Mouse (Mus musculus): ENCODE results near the gene Asic2. TPM values are rescaled to one million over a fixed set of nuclear protein-coding genes. Genes with fewer than 3 reads are reported as not detected.

Asic2 gene
- total and polyA plus RNA-seq, 3 experiments: not detected

- H3K9ac ChIP-seq (ENCODE audit: control insufficient read depth, low read depth, low read length, poor library complexity, severe bottlenecking): no peak overlapping the region
- no peak overlapping the region for H3K4me3 ChIP-seq (ENCODE audit: control insufficient read depth in 1 of 2, insufficient read depth in 1 of 2, low read depth in 2 of 2, low read length in 2 of 2)
- no peak overlapping the region for H3K27ac ChIP-seq (ENCODE audit: control insufficient read depth, low read depth, low read length)
- no peaks in the 10 kb centered on the region for H3K27me3 ChIP-seq (ENCODE audit: control insufficient read depth in 1 of 2, insufficient read depth in 2 of 2, low read length in 2 of 2)
- no peak for DNase-seq (ENCODE audit: low read depth, low spot score)
- no peaks in the 10 kb centered on the region for H3K36me3 ChIP-seq (ENCODE audit: control insufficient read depth in 1 of 2, insufficient read depth in 2 of 2, low read length in 2 of 2)
- H3K4me1 ChIP-seq (ENCODE audit: control insufficient read depth in 1 of 2, insufficient read depth in 2 of 2, low read length in 2 of 2): no peaks in the 10 kb centered on the region
- TF ChIP-seq ZNF384 (IDR thresholded peaks at IDR 0.05; ENCODE audit: low read depth, low read length): no peak
- TF ChIP-seq MYB (IDR thresholded peaks at IDR 0.05; ENCODE audit: low read depth, low read length): no peak
- no peak for TF ChIP-seq MEF2A (IDR thresholded peaks at IDR 0.05; ENCODE audit: extremely low read depth, insufficient replicate concordance, low read depth, low read length, poor library complexity, severe bottlenecking)
- TF ChIP-seq RCOR1 (IDR thresholded peaks at IDR 0.05; ENCODE audit: low read depth, low read length): no peak
- TF ChIP-seq HCFC1 (IDR thresholded peaks at IDR 0.05; ENCODE audit: low read depth, low read length): no peak
- TF ChIP-seq GATA1 (IDR thresholded peaks at IDR 0.05; ENCODE audit: low read depth, low read length): no peak
- TF ChIP-seq MAZ (IDR thresholded peaks at IDR 0.05; ENCODE audit: low read depth, low read length): no peak
- TF ChIP-seq CHD2 (IDR thresholded peaks at IDR 0.05; ENCODE audit: low read length): no peak
- TF ChIP-seq NELFE (IDR thresholded peaks at IDR 0.05; ENCODE audit: low read depth, low read length): no peak
- TF ChIP-seq CHD1 (IDR thresholded peaks at IDR 0.05; ENCODE audit: low read depth, low read length): no peak
- no peaks in the 10 kb centered on the region for H3K9me3 ChIP-seq (replicated peaks; ENCODE audit: insufficient read depth, low read length)
- no peaks in the 10 kb centered on the region for H3K79me2 ChIP-seq (ENCODE audit: control insufficient read depth, insufficient read depth, low read length, poor library complexity)
These were observed 357.8 kb downstream of the Asic2 start for GRCm38 (mm10) chr11:81610506-81610905.

GRCm38 (mm10) chr11:81602971-81603370 is 365.3 kb downstream of the Asic2 start:
- DNase-seq (ENCODE audit: low read depth, low spot score): no peak
- H3K4me1 ChIP-seq (ENCODE audit: control insufficient read depth in 1 of 2, insufficient read depth in 2 of 2, low read length in 2 of 2): no peaks in the 10 kb centered on the region
- no peaks in the 10 kb centered on the region for H3K27me3 ChIP-seq (ENCODE audit: control insufficient read depth in 1 of 2, insufficient read depth in 2 of 2, low read length in 2 of 2)
- H3K36me3 ChIP-seq (ENCODE audit: control insufficient read depth in 1 of 2, insufficient read depth in 2 of 2, low read length in 2 of 2): no peaks in the 10 kb centered on the region
- no peak overlapping the region for H3K9ac ChIP-seq (ENCODE audit: control insufficient read depth, low read depth, low read length, poor library complexity, severe bottlenecking)
- no peak for TF ChIP-seq RAD21 (IDR thresholded peaks at IDR 0.05; ENCODE audit: low read depth, low read length)
- TF ChIP-seq TAL1 (IDR thresholded peaks at IDR 0.05; ENCODE audit: low read length): no peak
- no peak for TF ChIP-seq MYC (IDR thresholded peaks at IDR 0.05; ENCODE audit: low read depth, low read length)
- TF ChIP-seq MAZ (IDR thresholded peaks at IDR 0.05; ENCODE audit: low read depth, low read length): no peak
- TF ChIP-seq POLR2A (IDR thresholded peaks at IDR 0.05; ENCODE audit: control insufficient read depth in 1 of 2, insufficient read depth in 1 of 2, low read depth in 1 of 2, low read length in 2 of 2, poor library complexity in 1 of 2): no peak
- TF ChIP-seq GABPA (IDR thresholded peaks at IDR 0.05; ENCODE audit: low read depth, low read length): no peak
- TF ChIP-seq KAT2A (conservative IDR thresholded peaks at IDR 0.05; ENCODE audit: low read depth, low read length): no peak
- TF ChIP-seq MAX (IDR thresholded peaks at IDR 0.05; ENCODE audit: low read length): no peak
- no peak for TF ChIP-seq CHD1 (IDR thresholded peaks at IDR 0.05; ENCODE audit: low read depth, low read length)
- TF ChIP-seq UBTF (IDR thresholded peaks at IDR 0.05; ENCODE audit: borderline replicate concordance, insufficient read depth, low read depth, low read length): no peak
- TF ChIP-seq ETS1 (IDR thresholded peaks at IDR 0.05; ENCODE audit: low read depth, low read length): no peak
- no peaks in the 10 kb centered on the region for H3K79me2 ChIP-seq (ENCODE audit: control insufficient read depth, insufficient read depth, low read length, poor library complexity)
- no peak overlapping the region for H3K4me3 ChIP-seq (ENCODE audit: control insufficient read depth in 1 of 2, insufficient read depth in 1 of 2, low read depth in 2 of 2, low read length in 2 of 2)
- H3K9me3 ChIP-seq (replicated peaks; ENCODE audit: insufficient read depth, low read length): no peaks in the 10 kb centered on the region
- no peak overlapping the region for H3K27ac ChIP-seq (ENCODE audit: control insufficient read depth, low read depth, low read length)
